Mouse (Mus musculus): ENCODE measurements around the gene Mov10. TPM values are rescaled to one million over a fixed set of nuclear protein-coding genes. Genes with fewer than 3 reads are reported as not detected.
A peak's percentile ranks its signal among the peaks of the same experiment; 100 is the strongest.

Mov10 gene
- total and polyA plus RNA-seq, 3 experiments: 7.2 to 31.9 (median 18.4) TPM

DNA sequence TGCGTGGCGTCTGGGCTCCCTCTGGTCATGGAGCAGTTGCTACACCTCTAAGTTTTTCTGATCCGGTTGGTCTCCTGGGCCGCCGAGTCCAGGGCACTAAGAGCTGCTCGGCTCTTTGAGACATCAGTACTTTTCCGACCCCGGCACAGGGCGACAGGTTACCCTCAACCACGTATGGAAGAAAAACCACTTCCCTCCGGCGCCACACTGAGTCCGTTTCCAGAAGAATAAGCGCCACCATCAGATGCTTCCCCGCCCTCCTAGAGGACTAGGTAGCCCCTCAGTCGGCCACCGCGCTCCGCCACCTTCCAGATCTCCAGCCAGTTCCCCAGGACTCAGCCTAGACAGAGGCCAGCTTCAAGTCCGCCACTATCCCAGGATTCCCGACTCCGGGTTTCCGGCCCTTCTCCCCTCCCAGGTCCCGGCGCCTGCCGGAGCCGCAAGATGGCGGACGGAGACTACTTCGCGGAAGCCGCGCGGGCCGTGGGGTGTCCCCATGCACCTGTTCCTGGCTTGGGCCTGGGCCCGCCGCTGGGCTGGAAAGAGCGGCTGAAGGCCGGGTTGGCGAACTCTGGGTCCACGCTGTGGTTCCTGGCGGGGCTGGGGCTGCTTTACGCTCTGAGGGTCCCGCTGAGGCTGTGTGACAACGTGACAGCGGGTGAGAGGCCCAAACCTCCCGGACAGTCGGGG is 46.4 kb upstream of the Mov10 start:
- Histone ChIP-seq H3K4me1 (ENCODE audit: control insufficient read depth in 1 of 2, insufficient read depth in 2 of 2) (peaks cover 4 to 37% of the 10 kb centered on the region in 2 experiments; a peak in 2 of 4 replicates), H3K4me3 (replicated peaks in 1 of 3; ENCODE audit: low read depth in 2 of 3, low read length in 2 of 3, poor library complexity in 1 of 3) (peak overlapping the region; percentile 67 to 85 (median 81)), H3K79me2 (replicated peaks; ENCODE audit: control insufficient read depth, extremely low read depth, insufficient read depth, poor library complexity, severe bottlenecking) (peaks cover 53% of the 10 kb centered on the region), H3K9ac (ENCODE audit: insufficient read depth, low read depth) (peak overlapping the region; percentile 90), H3K36me3 (replicated peaks in 1 of 2; ENCODE audit: control insufficient read depth in 1 of 2, insufficient read depth in 1 of 2, low read length in 1 of 2) (peaks cover 0 to 10% of the 10 kb centered on the region in 2 experiments), H3K9me3 (replicated peaks; ENCODE audit: low read length) (no peaks in the 10 kb centered on the region), H3K4me2 (ENCODE audit: insufficient read depth, low read depth, poor library complexity, severe bottlenecking) (peak overlapping the region; percentile 96; the same call in 1 of the 2 replicates), H3K27me3 (replicated peaks) (no peaks in the 10 kb centered on the region), H3K27ac (ENCODE audit: insufficient read depth, low read depth) (peak overlapping the region; percentile 72)
- DNase-seq (ENCODE audit: extremely low read depth): peak; percentile 60
- in situ Hi-C loops (cut with MboI; ENCODE audit: low pct_ligation_motif_present, low pct_unique_long_range_greater_than_20kb, low sequenced_read_pairs) (loop anchor here (5.0 kb wide), 1 partner anchor 72 kb away; no protein-coding TSS in a partner anchor), dilution Hi-C loops (cut with MboI; ENCODE audit: extremely low pct_ligation_motif_present, extremely low pct_unique_long_range_greater_than_20kb, low sequenced_read_pairs) (no loop called here)
- TF ChIP-seq MYC (IDR thresholded peaks at IDR 0.05; ENCODE audit: low read depth, low read length): no peak; the same call in 1 of the 2 replicates
- peak; percentile 83; the same call in 1 of the 2 replicates for TF ChIP-seq CHD1 (IDR thresholded peaks at IDR 0.05; ENCODE audit: low read depth, low read length)
- TF ChIP-seq CHD2 (IDR thresholded peaks at IDR 0.05; ENCODE audit: low read length): no peak
- no peak for TF ChIP-seq JUND (conservative IDR thresholded peaks at IDR 0.05; ENCODE audit: low read depth, low read length)
- peak; percentile 72 for TF ChIP-seq ELF1 (IDR thresholded peaks at IDR 0.05; ENCODE audit: low read depth, low read length)
- peak; percentile 86; the same call in 1 of the 2 replicates for TF ChIP-seq UBTF (IDR thresholded peaks at IDR 0.05; ENCODE audit: low read depth, low read length)
- no peak for TF ChIP-seq ZC3H11A (IDR thresholded peaks at IDR 0.05; ENCODE audit: low read depth, low read length)
- TF ChIP-seq MXI1 (IDR thresholded peaks at IDR 0.05; ENCODE audit: low read depth, low read length): peak; percentile 73
- TF ChIP-seq TBP (conservative IDR thresholded peaks at IDR 0.05; ENCODE audit: low read depth, low read length): 0 out of 2 replicates have a peak, but pooled peaks have one; percentile 27
- TF ChIP-seq PAX5 (IDR thresholded peaks at IDR 0.05; ENCODE audit: low read length): no peak
- TF ChIP-seq NRF1 (IDR thresholded peaks at IDR 0.05; ENCODE audit: low read depth, low read length): no peak
- no peak for TF ChIP-seq MAZ (IDR thresholded peaks at IDR 0.05; ENCODE audit: low read depth, low read length)
- TF ChIP-seq CTCF (conservative IDR thresholded peaks at IDR 0.05 in 1 of 2, IDR thresholded peaks at IDR 0.05 in 1 of 2; ENCODE audit: low read depth in 2 of 2, low read length in 2 of 2): no peak
- TF ChIP-seq NELFE (IDR thresholded peaks at IDR 0.05; ENCODE audit: low read depth, low read length): peak; percentile 72
- TF ChIP-seq ETS1 (conservative IDR thresholded peaks at IDR 0.05; ENCODE audit: low read depth, low read length): no peak; the same call in 1 of the 2 replicates
- peak; percentile 63; the same call in 1 of the 2 replicates for TF ChIP-seq TCF12 (IDR thresholded peaks at IDR 0.05; ENCODE audit: low read depth, low read length)
- TF ChIP-seq MAX (IDR thresholded peaks at IDR 0.05; ENCODE audit: low read length): peak; percentile 56; the same call in 1 of the 2 replicates
- no peak for TF ChIP-seq RCOR1 (conservative IDR thresholded peaks at IDR 0.05; ENCODE audit: low read depth, low read length)
- 0 out of 2 replicates have a peak, but pooled peaks have one; percentile 24 for TF ChIP-seq KAT2A (IDR thresholded peaks at IDR 0.05; ENCODE audit: insufficient replicate concordance, low read length)
- 0 out of 2 replicates have a peak, but pooled peaks have one; percentile 3 for TF ChIP-seq BHLHE40 (IDR thresholded peaks at IDR 0.05; ENCODE audit: low read depth, low read length)
- TF ChIP-seq IRF4 (IDR thresholded peaks at IDR 0.05; ENCODE audit: low read depth, low read length): peak; percentile 14; the same call in 1 of the 2 replicates
- TF ChIP-seq MEF2A (IDR thresholded peaks at IDR 0.05; ENCODE audit: borderline replicate concordance, low read depth, low read length): no peak
- TF ChIP-seq ZMIZ1 (IDR thresholded peaks at IDR 0.05; ENCODE audit: low read depth, low read length): 0 out of 2 replicates have a peak, but pooled peaks have one; percentile 6
- TF ChIP-seq POLR2A (IDR thresholded peaks at IDR 0.05; ENCODE audit: low read depth, low read length): peak; percentile 40; the same call in 1 of the 2 replicates
- peak; percentile 66; the same call in 1 of the 2 replicates for TF ChIP-seq SIN3A (IDR thresholded peaks at IDR 0.05; ENCODE audit: low read length)
- no peak for TF ChIP-seq MAFK (IDR thresholded peaks at IDR 0.05; ENCODE audit: insufficient replicate concordance, low read length)
